Mouse (Mus musculus) embryonic facial prominence, embryonic 14.5 days (tissue): Measurements from ENCODE around the gene Piezo1. TPM values are rescaled to one million over a fixed set of nuclear protein-coding genes. Genes with fewer than 3 reads are reported as not detected.

Source experiments
- ATAC-seq: fragments of 200-750 bp; cut with Nextera tagmentation; 2 replicates; pipeline ENCODE4 v1.8.0; 2017; ENCODE audit warnings: low read depth, moderate number of reproducible peaks, moderate TSS enrichment
- DNase-seq: peaks from one replicate; pipeline ENCODE4 v3.0.0-alpha.2; 2015; ENCODE audit warnings: low spot score
- H3K27ac ChIP-seq: fragments of 300-500 bp; sonication (generic); replicated peaks from 2 replicates; pipeline ENCODE4 v1.5.1; 2014; ENCODE audit warnings: low read depth, mild to moderate bottlenecking, low read length, moderate library complexity
- H3K27me3 ChIP-seq: fragments of 300-500 bp; sonication (generic); replicated peaks from 2 replicates; pipeline ENCODE4 v1.6.1; 2014; ENCODE audit warnings: low read length; ENCODE audit not compliant: control insufficient read depth, insufficient read depth
- H3K36me3 ChIP-seq: fragments of 300-500 bp; sonication (generic); 2 replicates; pipeline ENCODE4 v1.6.1; 2014; ENCODE audit warnings: low read length, mixed read lengths; ENCODE audit not compliant: control insufficient read depth, insufficient read depth
- H3K4me1 ChIP-seq: fragments of 300-500 bp; sonication (generic); 2 replicates; pipeline ENCODE4 v1.6.1; 2014; ENCODE audit warnings: antibody characterized with exemption, low read length; ENCODE audit not compliant: control insufficient read depth, insufficient read depth
- H3K4me2 ChIP-seq: fragments of 300-500 bp; sonication (generic); 2 replicates; pipeline ENCODE4 v1.6.1; 2014; ENCODE audit warnings: low read depth, mild to moderate bottlenecking, low read length, moderate library complexity, mixed read lengths
- H3K4me3 ChIP-seq: fragments of 300-500 bp; sonication (generic); 2 replicates; pipeline ENCODE4 v1.5.1; 2014; ENCODE audit warnings: low read depth, mild to moderate bottlenecking, low read length
- H3K9ac ChIP-seq: fragments of 300-500 bp; sonication (generic); 2 replicates; pipeline ENCODE4 v1.6.1; 2014; ENCODE audit warnings: low read depth, mild to moderate bottlenecking, low read length, moderate library complexity, mixed read lengths
- H3K9me3 ChIP-seq: fragments of 300-500 bp; sonication (generic); 2 replicates; pipeline ENCODE4 v1.6.1; 2016; ENCODE audit warnings: low read length; ENCODE audit not compliant: control insufficient read depth
- WGBS: fragments of 180-500 bp; shearing (Covaris S2); extraction: QIAGEN DNeasy Blood & Tissue Kit; methylation state at CpG from one replicate; pipeline ENCODE4 v1.1.7; 2014; 5-methylcytosine and 5-hydroxymethylcytosine counted together
- polyA plus RNA-seq: library from polyadenylated mRNA; unstranded; fragments of >200 nt; fragmentation: Nextera tagmentation; extraction: Ambion mirVana; gene quantifications from 2 replicates; pipeline ENCODE4 v1.2.1, GENCODE M21; 2014

The Piezo1 gene
- polyA plus RNA-seq, 1 experiment from 2014 or later = 18.7 TPM

DNA sequence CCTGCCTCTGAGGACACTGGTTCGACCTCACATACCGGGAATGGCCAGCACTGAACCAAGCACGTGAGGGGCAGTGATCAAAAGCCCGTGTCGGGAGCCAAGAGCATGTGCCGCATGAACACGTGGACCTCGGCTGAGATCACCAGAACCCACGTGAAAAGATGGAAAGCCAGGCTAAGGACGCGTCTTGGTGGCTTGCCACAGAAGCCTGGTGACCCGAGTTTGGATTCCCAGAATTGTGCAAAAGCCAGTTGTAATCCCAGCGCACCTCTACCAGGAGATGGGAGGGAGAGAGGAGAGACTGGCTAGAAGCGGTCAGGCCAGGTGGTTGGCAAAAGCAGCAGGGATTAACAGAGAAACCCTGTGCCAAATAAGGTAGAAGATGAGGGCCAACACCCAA lies 35.4 kb downstream of the Piezo1 start:
- H3K4me2 ChIP-seq = no peak overlapping the region
- no peaks in the 10 kb centered on the region for H3K27me3 ChIP-seq
- DNase-seq = no peak
- H3K4me1 ChIP-seq = peaks cover 16% of the 10 kb centered on the region
- H3K9ac ChIP-seq = no peak overlapping the region
- no peaks in the 10 kb centered on the region for H3K9me3 ChIP-seq
- H3K36me3 ChIP-seq = no peaks in the 10 kb centered on the region; the same call in 1 of the 2 replicates
- no peak overlapping the region for H3K27ac ChIP-seq
- ATAC-seq = no peak
- H3K4me3 ChIP-seq = no peak overlapping the region
- 87% methylated on average over 14 of the region's 14 CpGs for WGBS

DNA sequence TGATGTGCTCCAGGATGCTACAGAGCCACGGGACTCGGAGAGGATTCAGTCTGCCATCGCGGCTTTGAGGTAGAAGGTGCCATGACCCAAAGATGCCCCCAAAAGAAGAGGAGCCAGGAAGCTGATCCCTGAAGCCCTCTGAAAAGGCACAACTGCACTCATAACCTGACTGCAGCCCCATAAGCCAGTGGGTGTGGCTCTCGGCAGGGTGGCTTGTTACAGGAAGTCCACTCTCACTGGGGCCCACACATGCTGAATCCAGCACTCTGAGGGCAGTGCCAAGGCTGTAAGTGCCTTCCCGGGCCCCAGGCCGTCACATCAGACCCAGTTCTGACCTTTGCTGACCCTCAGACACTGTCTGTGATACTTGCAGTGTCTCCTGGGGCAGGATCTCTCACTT lies 38.7 kb downstream of the Piezo1 start:
- ATAC-seq (no peak), DNase-seq (no peak)
- H3K9ac ChIP-seq = 0 out of 2 replicates have a peak overlapping the region, but pooled peaks have one; percentile 2
- H3K27me3 ChIP-seq = no peaks in the 10 kb centered on the region
- H3K27ac ChIP-seq = no peak overlapping the region
- H3K36me3 ChIP-seq = peaks cover 3% of the 10 kb centered on the region; the same call in 1 of the 2 replicates
- H3K4me3 ChIP-seq = no peak overlapping the region
- H3K4me2 ChIP-seq = no peak overlapping the region
- peaks cover 3% of the 10 kb centered on the region for H3K4me1 ChIP-seq
- no peaks in the 10 kb centered on the region for H3K9me3 ChIP-seq
- 73% methylated on average over 7 of the region's 7 CpGs for WGBS

DNA sequence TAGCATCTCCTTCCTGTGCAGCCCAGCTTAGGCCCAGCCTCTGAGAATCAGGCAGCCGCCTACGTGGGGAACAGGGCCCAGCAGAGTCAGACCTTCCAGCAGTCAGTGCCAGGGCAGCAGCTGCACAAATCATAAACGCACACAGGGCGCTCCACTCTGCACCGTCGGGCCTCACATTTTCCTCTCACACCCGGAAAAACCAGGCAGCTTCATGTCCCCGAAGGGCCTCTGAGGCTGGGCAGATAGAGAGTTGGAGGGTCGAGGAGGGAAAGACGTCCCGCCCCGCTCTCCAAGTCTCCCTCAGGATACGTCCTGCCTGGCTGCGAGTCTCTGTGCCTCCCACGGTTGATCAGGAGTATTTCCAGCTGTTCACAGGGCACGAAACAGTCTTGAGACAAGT lies 39.6 kb downstream of the Piezo1 start:
- no peaks in the 10 kb centered on the region for H3K9me3 ChIP-seq
- no peaks in the 10 kb centered on the region for H3K27me3 ChIP-seq
- ATAC-seq = peak; percentile 66; the same call in 1 of the 2 replicates
- no peak overlapping the region; the same call in 1 of the 2 replicates for H3K27ac ChIP-seq
- H3K9ac ChIP-seq = 0 out of 2 replicates have a peak overlapping the region, but pooled peaks have one; percentile 2
- H3K4me3 ChIP-seq = no peak overlapping the region
- H3K4me1 ChIP-seq = no peaks in the 10 kb centered on the region
- peak; percentile 25 for DNase-seq
- peaks cover 3% of the 10 kb centered on the region; the same call in 1 of the 2 replicates for H3K36me3 ChIP-seq
- 49% methylated on average over 15 of the region's 16 CpGs for WGBS
- no peak overlapping the region for H3K4me2 ChIP-seq

DNA sequence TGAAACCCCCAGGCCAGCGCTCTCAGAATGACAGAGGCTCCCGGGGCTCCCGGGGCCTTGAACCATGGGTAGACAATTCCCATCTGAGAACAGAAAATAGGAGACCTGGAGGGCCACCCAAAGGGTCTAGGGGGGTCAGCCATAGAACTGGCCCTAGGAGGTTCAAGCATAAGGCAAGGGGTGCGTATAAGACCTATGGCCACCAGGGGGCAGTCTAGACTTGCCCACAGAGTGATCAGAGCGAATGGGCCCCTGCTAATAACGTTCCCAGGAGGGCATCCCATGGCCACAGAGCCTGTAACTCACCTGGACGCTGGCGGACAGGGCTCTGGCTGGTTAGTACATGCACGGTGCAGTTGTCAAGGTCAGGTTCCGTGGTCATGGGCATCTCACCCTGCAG lies 50.3 kb downstream of the Piezo1 start:
- peak; percentile 90 for DNase-seq
- peaks cover 62% of the 10 kb centered on the region for H3K36me3 ChIP-seq
- H3K4me2 ChIP-seq = no peak overlapping the region
- H3K4me1 ChIP-seq = no peaks in the 10 kb centered on the region
- WGBS = 33% methylated on average over 10 of the region's 10 CpGs
- no peak overlapping the region for H3K9ac ChIP-seq
- no peaks in the 10 kb centered on the region for H3K9me3 ChIP-seq
- H3K4me3 ChIP-seq = no peak overlapping the region
- H3K27me3 ChIP-seq = no peaks in the 10 kb centered on the region
- ATAC-seq = peak; percentile 48; the same call in 1 of the 2 replicates
- H3K27ac ChIP-seq = no peak overlapping the region

DNA sequence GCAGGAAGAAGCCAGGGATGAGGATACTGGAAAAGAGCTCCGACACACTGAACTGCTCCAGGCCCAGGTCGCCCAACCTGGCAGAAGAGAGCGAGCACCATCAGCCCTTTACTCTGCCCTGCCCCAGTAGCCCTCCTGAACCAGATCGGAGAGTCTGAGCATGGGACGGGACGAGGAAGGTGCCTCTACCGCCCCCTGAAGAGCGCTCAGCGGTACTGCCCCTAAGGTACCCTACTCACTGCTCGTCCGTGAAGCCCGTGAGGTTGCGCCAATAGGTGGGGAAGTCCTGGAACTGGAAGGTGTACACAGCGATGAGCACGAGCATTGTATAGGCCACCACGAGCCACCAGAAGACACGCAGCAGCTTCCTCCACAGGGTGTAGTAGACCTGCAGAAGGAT lies 53.2 kb downstream of the Piezo1 start:
- 74% methylated on average over 16 of the region's 17 CpGs for WGBS
- H3K27me3 ChIP-seq = no peaks in the 10 kb centered on the region
- H3K27ac ChIP-seq = no peak overlapping the region
- H3K4me2 ChIP-seq = no peak overlapping the region
- peaks cover 84% of the 10 kb centered on the region for H3K36me3 ChIP-seq
- DNase-seq (no peak), ATAC-seq (no peak)
- H3K9me3 ChIP-seq = no peaks in the 10 kb centered on the region
- H3K4me3 ChIP-seq = no peak overlapping the region
- no peak overlapping the region for H3K9ac ChIP-seq
- no peaks in the 10 kb centered on the region for H3K4me1 ChIP-seq

DNA sequence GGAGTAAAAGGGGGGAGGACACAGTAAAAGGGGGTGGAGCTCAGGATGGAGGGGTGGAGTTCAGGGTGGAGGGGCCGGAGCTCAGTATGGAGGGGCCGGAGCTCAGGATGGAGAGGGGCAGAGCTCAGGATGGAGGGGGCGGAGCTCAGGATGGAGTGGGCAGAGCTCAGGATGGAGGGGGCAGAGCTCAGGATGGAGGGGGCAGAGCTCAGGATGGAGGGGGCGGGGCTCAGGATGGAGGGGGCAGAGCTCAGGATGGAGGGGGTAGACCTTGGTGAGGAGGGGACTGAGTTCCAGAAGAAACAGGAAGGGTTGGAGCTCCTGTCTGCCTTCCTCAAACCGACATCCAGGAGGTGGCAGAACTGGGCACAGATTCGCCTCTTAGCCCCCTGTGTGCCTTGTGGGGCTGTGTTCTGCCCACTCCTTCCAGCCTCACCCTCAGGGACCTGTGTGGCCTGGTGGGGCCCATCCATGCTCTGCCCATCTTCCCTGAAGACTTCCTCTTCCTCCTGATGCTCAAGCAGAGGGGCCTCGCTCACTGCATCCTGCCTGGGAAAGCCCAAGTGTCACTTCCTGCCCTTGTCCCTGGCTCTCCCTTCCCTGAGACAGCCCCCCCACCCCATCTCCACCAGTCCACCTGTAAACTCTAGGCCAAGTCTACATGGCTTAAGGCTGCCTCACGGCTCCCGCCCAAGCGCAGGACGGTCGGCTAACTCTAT lies 54.0 kb downstream of the Piezo1 start:
- ATAC-seq (no peak), DNase-seq (no peak)
- no peaks in the 10 kb centered on the region for H3K4me1 ChIP-seq
- 85% methylated on average over 12 of the region's 12 CpGs for WGBS
- no peak overlapping the region for H3K4me3 ChIP-seq
- peaks cover 88% of the 10 kb centered on the region for H3K36me3 ChIP-seq
- no peak overlapping the region for H3K9ac ChIP-seq
- H3K9me3 ChIP-seq = no peaks in the 10 kb centered on the region
- H3K4me2 ChIP-seq = no peak overlapping the region
- no peak overlapping the region for H3K27ac ChIP-seq
- no peaks in the 10 kb centered on the region for H3K27me3 ChIP-seq

DNA sequence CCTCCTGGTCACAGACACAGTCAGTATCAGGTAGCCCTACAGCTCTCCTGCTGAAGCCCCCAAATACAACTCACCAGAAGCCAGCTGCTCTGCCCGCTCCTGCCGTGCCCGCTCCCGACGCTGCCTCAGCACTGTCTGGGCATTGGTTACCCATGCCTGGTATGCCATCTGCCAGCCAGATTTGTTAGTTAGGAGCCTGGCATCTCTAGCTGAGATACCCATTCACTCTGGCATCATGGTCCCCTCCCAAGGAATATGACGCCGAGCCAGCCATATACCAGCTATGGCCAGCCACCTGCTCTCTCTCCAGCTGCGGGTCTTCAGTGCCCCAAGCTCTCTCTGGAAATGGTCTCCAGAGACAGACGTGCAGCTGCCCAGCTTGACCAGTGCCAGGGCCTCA lies 62.7 kb downstream of the Piezo1 start:
- H3K36me3 ChIP-seq = peaks cover 95% of the 10 kb centered on the region
- no peak for ATAC-seq
- H3K4me1 ChIP-seq = no peaks in the 10 kb centered on the region
- 94% methylated on average over 9 of the region's 9 CpGs for WGBS
- DNase-seq = no peak
- no peaks in the 10 kb centered on the region for H3K27me3 ChIP-seq
- no peak overlapping the region for H3K9ac ChIP-seq
- H3K4me2 ChIP-seq = no peak overlapping the region
- no peak overlapping the region for H3K4me3 ChIP-seq
- no peaks in the 10 kb centered on the region for H3K9me3 ChIP-seq
- H3K27ac ChIP-seq = no peak overlapping the region

DNA sequence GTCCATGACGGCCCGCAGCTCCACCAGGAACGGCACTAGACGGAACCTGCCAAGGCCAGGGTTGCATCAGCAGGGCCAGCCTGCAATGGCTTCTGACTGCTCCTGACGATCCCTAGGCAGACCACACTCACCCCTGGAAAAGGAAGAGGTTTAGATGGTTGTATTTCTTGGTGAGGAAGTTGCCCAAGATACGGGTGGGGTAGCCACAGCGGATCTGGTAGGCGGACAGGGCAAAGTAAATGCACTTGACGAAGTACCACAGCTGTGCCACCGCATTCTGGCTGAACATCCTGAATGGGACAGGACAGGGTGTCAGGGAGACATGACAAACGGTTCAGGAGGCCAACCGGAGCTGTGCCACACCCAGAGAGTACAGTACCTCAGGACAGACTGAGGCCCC lies 66.3 kb downstream of the Piezo1 start:
- ATAC-seq (no peak), DNase-seq (no peak)
- Histone ChIP-seq H3K27me3 (no peaks in the 10 kb centered on the region), H3K4me1 (no peaks in the 10 kb centered on the region), H3K27ac (no peak overlapping the region), H3K9me3 (no peaks in the 10 kb centered on the region), H3K9ac (no peak overlapping the region), H3K4me3 (no peak overlapping the region), H3K4me2 (no peak overlapping the region), H3K36me3 (peaks cover 95% of the 10 kb centered on the region)
- WGBS = 92% methylated on average over 12 of the region's 12 CpGs

DNA sequence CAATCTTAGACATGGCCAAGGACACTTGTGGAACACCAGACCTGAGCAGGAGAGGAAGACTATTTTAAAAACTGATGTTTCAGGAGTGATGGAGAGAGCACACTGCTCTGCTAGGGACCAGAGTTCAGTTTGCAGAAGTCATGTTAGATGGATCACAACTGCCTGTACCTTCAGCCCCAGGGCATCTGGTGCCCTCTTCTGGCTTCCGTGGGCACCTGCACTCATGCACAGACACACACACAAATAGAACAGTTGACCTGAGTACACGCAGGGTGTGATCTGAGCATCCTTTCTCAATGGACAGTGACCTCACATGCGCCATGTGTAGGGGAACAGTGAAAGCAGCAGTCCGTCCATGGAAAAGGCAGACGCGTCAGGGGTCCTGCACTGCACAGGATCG lies 67.3 kb downstream of the Piezo1 start:
- no peaks in the 10 kb centered on the region for H3K27me3 ChIP-seq
- no peaks in the 10 kb centered on the region for H3K9me3 ChIP-seq
- no peaks in the 10 kb centered on the region for H3K4me1 ChIP-seq
- H3K4me3 ChIP-seq = no peak overlapping the region
- no peak for ATAC-seq
- no peak overlapping the region for H3K27ac ChIP-seq
- H3K4me2 ChIP-seq = no peak overlapping the region
- WGBS = 96% methylated on average over 7 of the region's 7 CpGs
- DNase-seq = no peak
- no peak overlapping the region for H3K9ac ChIP-seq
- H3K36me3 ChIP-seq = peaks cover 95% of the 10 kb centered on the region
